Mouse (Mus musculus) cerebellum, adult (tissue): ENCODE data around the gene Sik2.

Experiments used
- ATAC-seq: cut with Nextera tagmentation; 2 replicates; pipeline ENCODE4 v1.9.2; 2017; ENCODE audit warnings: mild to moderate bottlenecking, moderate library complexity, mixed read lengths; ENCODE audit not compliant: insufficient number of reproducible peaks, low FRiP score, low TSS enrichment

Sik2 gene

DNA sequence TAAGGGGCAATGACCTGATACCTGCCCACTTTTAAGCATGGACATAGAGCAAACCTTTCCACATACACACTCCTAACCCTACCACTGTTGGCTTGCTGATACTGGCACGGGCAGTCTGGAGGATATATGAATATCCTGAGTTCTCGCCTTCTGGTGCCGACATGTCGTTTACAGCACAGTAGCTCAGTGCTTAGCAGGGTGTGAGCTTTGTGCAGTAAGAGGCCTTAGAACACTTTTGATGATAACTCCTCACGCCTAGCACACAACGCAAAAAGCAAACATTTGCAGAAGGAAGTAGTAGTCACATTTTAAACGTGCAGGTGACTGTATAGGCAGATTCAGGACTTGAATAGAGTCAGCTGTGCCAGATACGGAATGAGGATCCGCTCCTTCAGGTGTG lies 159.1 kb downstream of the Sik2 start:
- no peak for ATAC-seq

DNA sequence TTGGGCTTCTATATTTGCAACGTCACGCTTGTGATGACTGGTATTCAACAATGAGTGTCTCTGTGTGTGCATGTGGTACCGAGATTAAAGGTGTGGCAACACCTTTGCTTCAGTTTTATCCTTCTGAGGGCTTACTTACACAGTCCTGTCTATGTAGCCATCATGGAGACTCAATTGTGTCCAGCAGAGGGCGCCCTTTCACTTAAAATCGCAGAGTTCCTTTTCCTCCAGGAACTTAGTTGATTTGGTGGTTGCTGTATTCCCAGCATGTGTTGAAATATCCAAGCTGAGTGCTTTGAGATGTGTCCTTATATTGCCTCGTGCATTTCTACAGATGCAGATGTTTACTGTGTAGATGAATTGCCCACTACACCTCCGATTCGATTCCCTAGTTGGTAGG lies 159.6 kb downstream of the Sik2 start:
- peak; percentile 74; the same call in 1 of the 2 replicates for ATAC-seq

DNA sequence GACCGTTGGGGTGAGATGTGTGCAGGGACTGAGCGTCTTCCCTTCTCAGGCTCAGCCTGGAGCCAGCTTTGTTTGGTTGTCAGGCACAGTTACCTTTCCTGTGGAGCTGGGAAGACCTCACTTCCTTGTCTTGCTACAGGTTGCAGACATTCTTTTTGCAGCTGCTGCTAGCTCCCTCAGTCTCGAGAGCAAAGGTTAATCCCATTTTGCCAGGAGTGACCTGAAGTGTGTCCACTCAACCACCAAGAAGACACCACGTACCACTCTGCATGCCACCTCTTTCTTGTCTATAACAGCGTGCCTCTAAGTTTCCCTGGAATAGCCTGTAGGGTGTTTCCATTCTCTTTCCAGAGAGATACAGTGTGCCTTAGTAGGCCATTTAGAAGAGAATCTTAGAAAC lies 160.1 kb downstream of the Sik2 start:
- ATAC-seq: no peak

DNA sequence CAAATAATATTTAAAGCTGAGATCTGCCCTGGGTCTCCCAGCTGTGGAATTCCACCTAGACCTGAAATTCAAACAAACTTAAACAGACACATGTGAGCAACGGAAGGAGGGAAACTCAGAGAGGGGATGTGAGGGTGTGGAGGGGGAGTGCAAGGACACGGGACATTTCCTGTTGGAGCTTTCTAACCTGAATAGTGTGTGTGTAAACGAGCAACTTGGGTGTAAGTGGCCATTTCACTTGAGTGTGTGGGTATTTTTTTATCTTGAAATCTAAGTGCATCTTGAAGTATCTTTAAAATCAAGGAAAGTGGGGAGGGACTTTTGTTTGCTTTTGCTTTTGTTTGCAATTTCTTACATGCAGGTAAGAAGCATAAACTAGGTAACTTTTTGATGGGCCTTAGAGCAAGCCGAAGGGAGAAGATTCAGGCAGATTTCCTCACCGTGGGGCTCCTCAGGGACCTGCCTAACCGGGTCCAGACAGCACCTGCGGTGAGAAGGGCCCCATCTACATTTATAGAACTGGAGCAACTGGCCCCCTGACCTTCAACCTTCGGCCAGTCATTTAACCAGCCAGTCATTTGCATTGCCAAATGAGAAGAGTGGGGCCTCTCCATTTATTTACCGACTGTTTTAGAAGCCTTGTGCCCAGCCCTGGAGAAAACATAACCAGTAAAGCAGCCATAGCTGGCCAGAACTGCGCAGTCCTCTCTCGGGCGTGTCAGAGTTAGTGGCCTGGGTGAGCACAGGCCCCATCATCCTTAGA lies 161.1 kb downstream of the Sik2 start:
- ATAC-seq: no peak

DNA sequence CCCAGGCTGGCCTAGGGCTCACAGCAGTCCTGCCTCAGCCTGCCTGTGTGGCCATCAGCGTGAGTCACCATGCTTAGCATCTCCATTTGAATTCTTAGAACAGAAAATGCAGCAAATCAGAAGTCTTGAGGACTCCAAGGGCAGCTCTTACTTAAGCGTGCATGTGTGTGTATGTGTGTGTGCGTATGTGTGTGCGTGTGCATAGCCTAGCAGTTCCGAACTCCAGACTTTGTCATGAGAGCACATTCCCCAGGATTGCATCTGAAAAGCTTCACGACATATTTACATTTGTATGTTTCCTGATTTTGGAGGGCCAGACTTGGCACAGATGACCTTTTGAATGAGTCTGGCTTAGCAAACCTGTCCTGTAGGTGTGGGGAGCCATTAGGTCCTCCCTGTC lies 161.7 kb downstream of the Sik2 start:
- ATAC-seq: no peak

DNA sequence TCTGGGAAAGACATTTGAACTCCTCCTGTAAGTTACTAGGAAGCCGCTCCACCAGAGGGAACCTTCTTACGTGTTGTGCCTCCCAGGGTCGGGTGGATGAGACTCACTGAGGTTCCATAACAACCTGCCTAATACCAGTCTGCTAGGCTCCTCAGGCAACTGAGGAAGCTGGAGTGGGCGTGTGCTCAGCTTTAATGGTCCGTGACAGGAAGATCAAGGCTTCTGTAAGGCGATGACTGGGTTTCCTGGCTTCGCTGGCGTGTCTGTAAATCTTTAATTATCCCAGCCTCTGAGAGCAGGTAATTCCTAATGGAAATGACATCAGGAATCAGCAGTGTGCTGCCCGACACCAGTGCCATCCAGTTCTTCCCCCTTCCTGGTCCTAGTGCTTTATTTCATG lies 163.3 kb downstream of the Sik2 start:
- ATAC-seq: no peak

DNA sequence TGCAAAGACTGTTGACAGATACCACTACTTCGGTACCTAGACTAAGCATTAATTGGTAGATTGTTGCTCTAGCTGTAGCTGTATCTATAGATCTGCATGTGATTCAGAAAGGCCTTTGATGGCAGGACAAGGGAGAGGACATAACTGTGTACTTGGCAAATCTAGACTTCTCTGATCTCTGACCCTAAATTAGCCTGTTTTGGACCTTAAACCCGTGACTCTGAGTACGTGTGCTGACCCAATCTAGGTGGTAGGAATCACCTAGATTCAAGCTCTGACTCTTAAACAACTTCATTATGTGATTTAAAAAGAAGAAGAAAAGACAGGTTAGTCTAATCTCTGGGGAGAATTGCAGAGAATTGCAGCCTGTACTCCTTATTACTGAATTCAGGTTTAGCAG lies 163.8 kb downstream of the Sik2 start, which contains the start of gene Ppp2r1b:
TSS of gene Ppp2r1b (plus strand) at position 221 of the 400 bp plus-strand sequence.
- ATAC-seq: no peak
